17 mouse cellular contexts compared by ENCODE assay signal in genomic region chr10:71094707-71095254, GRCm38 (mm10).
"Had no signal": no experiment of that assay in that cellular context is flagged by ENCODE, and none has a peak within 500 bp of the region (broad histone marks: within the 10 kb centered on the region; RNA-seq: fewer than 3 reads in every experiment).

No protein-coding gene starts in this region.

- H3K36me3 ChIP-seq: liver, embryonic 15.5 days; midbrain, embryonic 12.5 days; stomach, embryonic 15.5 days had no signal

- H3K27ac ChIP-seq: layer of hippocampus, adult 2 months; liver, embryonic 15.5 days; macrophage; midbrain, embryonic 12.5 days; stomach, embryonic 15.5 days had no signal

- H3K4me2 ChIP-seq: liver, embryonic 11.5 days; liver, embryonic 15.5 days; lung, embryonic 14.5 days; midbrain, embryonic 12.5 days; stomach, embryonic 15.5 days had no signal

- H3K9me3 ChIP-seq: liver, embryonic 15.5 days; midbrain, embryonic 12.5 days; stomach, embryonic 15.5 days had no signal

- H3K27me3 ChIP-seq: liver, embryonic 15.5 days; megakaryocyte, embryonic 14.5 days; midbrain, embryonic 12.5 days; stomach, embryonic 15.5 days had no signal

- H3K9ac ChIP-seq: liver, embryonic 15.5 days; lung, embryonic 14.5 days; midbrain, embryonic 12.5 days; stomach, embryonic 15.5 days had no signal

- ATAC-seq: midbrain, embryonic 16.5 days had no signal

- H3K4me3 ChIP-seq: layer of hippocampus, adult 2 months; liver, embryonic 15.5 days; megakaryocyte, embryonic 14.5 days; midbrain, embryonic 12.5 days; stomach, embryonic 15.5 days had no signal

- DNase-seq: kidney, adult 11 months; kidney, postnatal 10 days; kidney, postnatal 4 days; lung, embryonic 14.5 days; lung, postnatal 14 days; right cerebral cortex, adult 18-20 months; spleen, adult 18-20 months; thymus, adult 2 months; thymus, postnatal 25 days had no signal

- H3K4me1 ChIP-seq: liver, embryonic 15.5 days; megakaryocyte, embryonic 14.5 days; midbrain, embryonic 12.5 days; stomach, embryonic 15.5 days had no signal
